Mouse (Mus musculus) thymus, adult 2 months (tissue): ENCODE results near the gene Mgea5. TPM values are rescaled to one million over a fixed set of nuclear protein-coding genes. Genes with fewer than 3 reads are reported as not detected.

Experiments
- DNase-seq: peaks from one replicate; pipeline ENCODE4 v3.0.0; 2021
- H3K27ac ChIP-seq: fragments of 200-500 bp; 2 replicates; pipeline ENCODE4 v1.5.1; 2012; ENCODE audit warnings: low read length, control low read depth; ENCODE audit not compliant: control insufficient read depth, insufficient read depth
- H3K27me3 ChIP-seq: fragments of 200-500 bp; 2 replicates; pipeline ENCODE4 v1.6.1; 2012; ENCODE audit warnings: mild to moderate bottlenecking, low read length, moderate library complexity, mixed read lengths; ENCODE audit not compliant: control insufficient read depth, insufficient read depth
- H3K36me3 ChIP-seq: fragments of 200-500 bp; 2 replicates; pipeline ENCODE4 v1.6.1; 2012; ENCODE audit warnings: mild to moderate bottlenecking, low read length, moderate library complexity; ENCODE audit not compliant: control insufficient read depth, insufficient read depth
- H3K4me1 ChIP-seq: fragments of 200-500 bp; replicated peaks from 2 replicates; pipeline ENCODE4 v1.6.1; 2012; ENCODE audit warnings: low read length; ENCODE audit not compliant: control insufficient read depth, insufficient read depth
- H3K4me3 ChIP-seq: fragments of 200-500 bp; 2 replicates; pipeline ENCODE4 v1.5.1; 2012; ENCODE audit warnings: mild to moderate bottlenecking, low read length, control low read depth, moderate library complexity; ENCODE audit not compliant: control insufficient read depth, insufficient read depth
- CTCF ChIP-seq: fragments of 200-500 bp; IDR thresholded peaks from 2 replicates; pipeline ENCODE4 v1.5.1; 2012; ENCODE audit warnings: mild to moderate bottlenecking, control low read depth, low read length, moderate library complexity, borderline replicate concordance; ENCODE audit not compliant: control insufficient read depth, poor library complexity, insufficient read depth; ENCODE audit errors: extremely low read depth
- POLR2A ChIP-seq: fragments of 200-500 bp; IDR thresholded peaks from 2 replicates; pipeline ENCODE4 v1.6.1; 2012; ENCODE audit warnings: mild to moderate bottlenecking, low read length, control low read depth, moderate library complexity; ENCODE audit not compliant: control insufficient read depth, poor library complexity, insufficient read depth; ENCODE audit errors: extremely low read depth
- WGBS: fragments of 180-500 bp; shearing (Covaris S2); methylation state at CpG from one replicate; pipeline ENCODE4 v1.1.7; 2018; 5-methylcytosine and 5-hydroxymethylcytosine counted together
- polyA plus RNA-seq: library from polyadenylated mRNA; depleted of rRNA; stranded (reverse); fragments of >200 nt; gene quantifications from 2 replicates; pipeline ENCODE4 v1.2.3, GENCODE M21; 2012

Mgea5 gene
- polyA plus RNA-seq, 1 experiment: 74.2 TPM

DNA sequence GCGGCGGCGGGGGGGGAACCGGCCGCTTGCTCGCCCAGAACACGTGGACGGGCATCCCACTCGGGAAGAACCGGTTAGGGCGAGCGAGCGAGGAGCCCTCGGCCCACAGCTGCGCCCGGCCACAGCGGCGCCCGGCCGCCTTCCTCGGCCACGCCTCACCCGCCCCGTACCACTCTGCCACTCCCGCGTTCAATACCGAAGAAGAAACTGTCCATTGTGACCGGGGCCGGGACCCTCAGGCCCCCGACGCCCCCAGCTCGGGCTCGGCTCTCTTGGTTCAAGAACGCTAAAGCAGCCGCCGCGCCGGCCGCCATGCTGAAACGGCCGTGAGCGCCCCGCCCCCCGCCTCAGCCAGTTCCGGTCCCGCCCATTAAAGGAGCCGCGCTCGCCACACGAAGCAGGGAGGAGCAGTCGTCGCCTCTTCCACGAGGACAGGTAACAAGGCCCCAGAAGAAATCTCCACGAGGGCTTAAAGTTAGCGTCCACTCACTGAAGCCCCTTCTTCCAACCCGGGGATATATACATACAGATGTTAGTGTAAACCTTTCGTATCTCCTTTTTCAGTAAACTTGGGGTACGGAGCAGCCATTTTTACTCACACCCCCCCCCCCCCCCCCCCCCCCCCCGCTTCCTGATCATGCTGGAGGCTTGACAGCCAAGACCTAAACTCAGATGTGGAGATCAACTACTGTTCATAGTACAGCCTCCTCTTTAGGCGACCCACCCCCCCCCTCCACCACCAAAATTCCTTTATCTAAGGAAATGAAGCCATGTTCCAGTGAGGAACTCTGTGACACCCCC is 34.2 kb downstream of the Mgea5 start, which contains the start of gene Npm3:
Npm3 (minus strand) TSS at position 349 of the 801 bp plus-strand sequence.
- H3K4me3 ChIP-seq: peak within 1 kb of the TSS; percentile 86
- peaks cover 22% of the 10 kb centered on the region for H3K36me3 ChIP-seq
- under 1% methylated on average over 59 of the region's 60 CpGs for WGBS
- H3K27me3 ChIP-seq: no peaks in the 10 kb centered on the region; the same call in 1 of the 2 replicates
- peak; percentile 87 for DNase-seq
- 0 out of 2 replicates have a peak, but pooled peaks have one; percentile 33 for TF ChIP-seq CTCF
- TF ChIP-seq POLR2A: 0 out of 2 replicates have a peak, but pooled peaks have one; percentile 20
- peaks cover 19% of the 10 kb centered on the region for H3K4me1 ChIP-seq
- no peak within 1 kb of the TSS for H3K27ac ChIP-seq

DNA sequence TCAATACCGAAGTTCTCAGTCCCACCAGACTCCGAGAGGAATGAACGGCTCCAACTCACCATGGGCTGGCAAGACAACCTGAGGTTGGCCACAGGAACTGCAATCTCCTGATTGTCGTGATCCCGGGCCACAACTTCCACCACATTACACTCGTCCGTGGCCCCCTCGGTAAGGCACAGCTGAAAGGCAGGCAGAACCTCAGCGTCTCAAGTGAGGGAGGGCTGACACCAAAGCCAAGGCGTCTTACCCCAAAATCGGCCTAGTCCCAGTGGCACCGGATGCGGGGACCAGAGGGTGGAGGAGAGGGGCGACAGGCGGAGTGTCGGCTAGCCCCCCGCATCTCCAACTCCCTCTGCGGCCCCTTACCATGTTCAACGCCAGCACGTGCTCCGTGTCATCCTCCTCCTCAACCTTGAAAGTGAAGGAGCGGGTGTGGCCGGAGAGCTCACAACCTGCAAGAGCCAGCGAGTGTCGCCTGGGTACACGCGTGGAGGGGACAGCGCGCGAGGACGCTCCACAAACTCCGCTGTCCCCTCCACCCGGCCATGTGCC is 34.9 kb downstream of the Mgea5 start:
- TF ChIP-seq POLR2A (no peak; the same call in 1 of the 2 replicates), CTCF (no peak)
- Histone ChIP-seq H3K4me3 (peak overlapping the region; percentile 86), H3K4me1 (peaks cover 19% of the 10 kb centered on the region), H3K27ac (no peak overlapping the region), H3K27me3 (peaks cover 2% of the 10 kb centered on the region; the same call in 1 of the 2 replicates), H3K36me3 (peaks cover 15% of the 10 kb centered on the region)
- DNase-seq: peak; percentile 66
- under 1% methylated on average over 33 of the region's 33 CpGs for WGBS

DNA sequence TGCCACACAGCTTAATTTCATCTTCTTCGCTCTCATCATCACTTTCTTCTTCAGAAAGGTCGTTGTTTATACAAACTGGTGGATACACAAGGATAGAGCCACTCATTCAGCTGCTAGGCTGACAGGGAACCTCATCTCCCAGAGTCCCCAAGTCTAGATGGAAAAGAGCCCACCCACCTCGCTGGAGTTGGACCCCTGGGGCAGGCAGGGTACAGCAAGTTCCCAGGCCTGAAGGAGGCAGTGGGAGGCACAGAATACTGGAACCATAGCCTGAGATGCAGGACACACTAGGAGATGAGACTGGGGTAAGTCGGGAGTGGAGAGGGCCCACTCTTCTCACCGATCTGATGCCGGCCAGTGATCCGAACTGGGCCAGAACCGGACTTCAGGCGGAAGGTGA is 35.4 kb downstream of the Mgea5 start:
- DNase-seq: no peak
- Histone ChIP-seq H3K36me3 (peaks cover 11% of the 10 kb centered on the region), H3K4me3 (peak overlapping the region; percentile 86), H3K27ac (no peak overlapping the region), H3K27me3 (peaks cover 4% of the 10 kb centered on the region; the same call in 1 of the 2 replicates), H3K4me1 (peaks cover 19% of the 10 kb centered on the region)
- no peak for TF ChIP-seq CTCF
- TF ChIP-seq POLR2A: no peak
- WGBS: 57% methylated on average over 9 of the region's 9 CpGs

DNA sequence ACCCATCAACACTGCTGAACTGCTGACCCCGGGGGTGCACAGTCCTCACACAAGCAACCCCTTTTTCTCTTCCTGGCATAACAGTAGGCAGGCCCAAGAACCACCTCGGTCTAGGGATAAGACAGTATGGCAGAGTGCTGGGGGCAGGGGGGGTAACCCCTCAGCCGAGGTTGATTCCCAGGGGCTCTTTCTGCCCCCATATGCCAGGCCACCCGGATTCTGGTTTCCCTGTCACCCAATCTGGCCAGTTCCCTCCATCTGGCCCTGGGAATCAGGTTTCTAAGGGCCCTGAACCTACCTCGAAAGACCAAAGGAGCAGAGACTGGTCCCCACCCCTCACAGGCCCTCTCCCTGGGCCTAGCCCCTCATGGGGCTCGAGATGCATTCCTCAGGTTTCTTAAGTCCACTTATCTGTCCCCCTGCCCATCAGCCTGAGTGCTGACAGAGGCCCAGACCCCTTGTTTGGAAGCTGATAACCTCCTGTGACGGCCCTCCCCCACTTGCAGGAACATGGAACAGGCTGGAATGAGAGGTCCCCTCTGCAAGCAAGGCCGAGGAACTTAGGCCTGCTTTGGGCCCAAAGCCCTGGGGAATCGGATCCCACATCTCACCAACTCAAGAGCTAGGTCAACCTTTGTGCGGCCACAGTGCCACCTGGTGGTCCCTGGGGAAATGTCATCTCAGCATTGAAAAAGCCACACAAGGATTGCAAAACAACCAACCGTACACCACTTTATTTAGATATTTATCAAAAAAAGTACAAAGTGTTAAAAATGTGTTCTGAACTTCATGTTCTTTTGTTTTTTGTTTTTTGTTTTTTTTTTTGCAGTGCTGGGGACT is 36.4 kb downstream of the Mgea5 start:
- peak; percentile 89 for DNase-seq
- Histone ChIP-seq H3K27ac (no peak overlapping the region), H3K4me3 (no peak overlapping the region), H3K36me3 (peaks cover 4% of the 10 kb centered on the region), H3K4me1 (peaks cover 23% of the 10 kb centered on the region), H3K27me3 (peaks cover 11% of the 10 kb centered on the region)
- TF ChIP-seq CTCF (peak; percentile 82; the same call in 1 of the 2 replicates), POLR2A (no peak)
- 53% methylated on average over 11 of the region's 11 CpGs for WGBS

DNA sequence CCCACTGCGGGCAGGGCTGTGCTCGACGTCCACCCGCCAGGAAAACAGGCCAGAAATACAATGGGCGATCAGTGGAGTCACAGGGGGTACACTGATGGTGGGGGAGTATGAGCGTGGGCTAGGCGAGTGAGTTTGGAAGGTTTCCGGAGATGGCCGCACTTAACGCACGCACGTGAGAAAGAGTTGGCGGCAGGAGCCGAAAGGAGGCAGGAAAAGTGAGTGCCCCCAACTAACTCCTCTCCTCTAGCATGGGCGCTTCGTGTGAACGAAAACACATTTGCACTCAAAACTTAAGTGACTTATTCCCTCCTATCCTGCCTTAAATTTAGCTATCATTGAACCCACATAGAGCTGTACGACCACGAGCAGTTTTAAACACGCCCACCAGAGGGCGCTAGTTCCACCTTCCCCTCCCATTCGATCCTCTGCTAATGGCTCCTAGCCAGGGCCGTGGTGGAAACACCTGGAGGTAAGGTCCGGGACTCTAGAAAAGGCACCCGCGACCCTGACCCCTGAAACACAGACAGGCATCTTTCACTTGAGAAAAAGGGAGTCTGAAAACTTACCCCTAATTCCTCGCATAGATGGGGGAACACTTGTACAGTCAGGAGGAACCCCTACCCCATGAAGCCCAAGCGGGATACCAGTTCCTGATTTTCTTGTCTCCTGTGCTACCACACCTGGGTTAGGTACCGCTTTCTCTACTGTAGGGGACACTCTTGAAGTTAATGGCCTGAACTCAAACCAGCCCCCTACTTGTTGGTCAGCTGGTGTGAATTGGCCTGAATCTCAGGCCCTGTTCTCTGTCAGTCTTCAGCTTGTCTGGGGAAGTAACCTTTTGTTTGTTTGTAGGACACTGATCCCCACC is 37.2 kb downstream of the Mgea5 start:
- peaks cover 25% of the 10 kb centered on the region for H3K4me1 ChIP-seq
- 15% methylated on average over 29 of the region's 29 CpGs for WGBS
- H3K4me3 ChIP-seq: no peak overlapping the region
- no peaks in the 10 kb centered on the region for H3K36me3 ChIP-seq
- H3K27ac ChIP-seq: no peak overlapping the region
- peak; percentile 81 for DNase-seq
- H3K27me3 ChIP-seq: peaks cover 15% of the 10 kb centered on the region
- TF ChIP-seq POLR2A: no peak
- TF ChIP-seq CTCF: peak; percentile 90
